Mouse (Mus musculus) adrenal gland, postnatal 4 days (tissue): ENCODE measurements around the gene Cmip. TPM values are rescaled to one million over a fixed set of nuclear protein-coding genes. Genes with fewer than 3 reads are reported as not detected.
A peak's percentile ranks its signal among the peaks of the same experiment; 100 is the strongest.

Experiments
- DNase-seq, 2 experiments: peaks; one replicate each; pipeline ENCODE4 v3.0.0; 2021 to 2022; ENCODE audit warnings: low spot score in 2 of 2, mixed read lengths in 2 of 2
- total RNA-seq, 2 experiments: library from RNA; stranded (reverse); gene quantifications; 2 replicates each; pipeline ENCODE4 v1.2.3; 2021

Gene Cmip
- total RNA-seq, 2 experiments from 2014 or later, result 120 to 133 TPM

DNA sequence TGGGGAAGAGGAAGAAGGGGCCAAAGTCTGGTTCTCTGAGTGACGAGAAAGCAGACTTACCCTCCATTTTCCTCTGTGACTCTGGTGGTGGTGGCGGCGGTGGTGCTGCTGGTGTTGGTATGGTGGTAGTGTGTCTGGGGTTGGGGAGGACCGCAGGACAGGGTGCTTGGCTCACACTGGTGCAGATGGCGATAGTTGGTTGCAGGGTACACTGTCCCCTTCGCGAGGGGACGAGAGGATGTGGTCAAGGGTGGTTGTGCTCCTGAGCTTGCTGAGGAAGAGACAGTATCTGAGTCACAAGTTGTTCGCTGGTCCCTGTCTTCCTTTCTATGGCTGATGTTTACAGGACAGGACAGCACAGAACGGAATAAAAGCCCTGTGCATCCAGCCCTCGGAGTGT is 88.5 kb downstream of the Cmip start:
- DNase-seq, result no peak

DNA sequence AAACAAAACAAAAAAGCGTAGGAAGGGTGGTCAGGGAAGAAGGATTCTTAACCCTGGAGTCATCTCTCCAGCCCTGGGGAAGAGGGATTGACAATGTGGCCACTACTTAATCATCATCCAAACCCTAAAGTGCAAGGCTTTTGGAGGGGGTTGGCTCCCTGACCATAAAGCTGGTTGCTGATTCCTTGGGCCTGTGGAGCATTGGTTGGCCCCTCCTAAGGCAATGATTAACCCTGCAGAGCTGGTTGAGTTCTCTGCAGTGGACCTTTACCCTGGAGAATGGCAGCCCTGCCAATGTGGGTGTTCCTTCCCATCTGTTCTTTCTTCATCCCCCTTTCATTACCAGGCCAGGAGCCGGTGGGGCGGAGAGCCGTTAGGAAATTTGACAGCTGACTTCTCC is 90.7 kb downstream of the Cmip start:
- DNase-seq, result no peak

DNA sequence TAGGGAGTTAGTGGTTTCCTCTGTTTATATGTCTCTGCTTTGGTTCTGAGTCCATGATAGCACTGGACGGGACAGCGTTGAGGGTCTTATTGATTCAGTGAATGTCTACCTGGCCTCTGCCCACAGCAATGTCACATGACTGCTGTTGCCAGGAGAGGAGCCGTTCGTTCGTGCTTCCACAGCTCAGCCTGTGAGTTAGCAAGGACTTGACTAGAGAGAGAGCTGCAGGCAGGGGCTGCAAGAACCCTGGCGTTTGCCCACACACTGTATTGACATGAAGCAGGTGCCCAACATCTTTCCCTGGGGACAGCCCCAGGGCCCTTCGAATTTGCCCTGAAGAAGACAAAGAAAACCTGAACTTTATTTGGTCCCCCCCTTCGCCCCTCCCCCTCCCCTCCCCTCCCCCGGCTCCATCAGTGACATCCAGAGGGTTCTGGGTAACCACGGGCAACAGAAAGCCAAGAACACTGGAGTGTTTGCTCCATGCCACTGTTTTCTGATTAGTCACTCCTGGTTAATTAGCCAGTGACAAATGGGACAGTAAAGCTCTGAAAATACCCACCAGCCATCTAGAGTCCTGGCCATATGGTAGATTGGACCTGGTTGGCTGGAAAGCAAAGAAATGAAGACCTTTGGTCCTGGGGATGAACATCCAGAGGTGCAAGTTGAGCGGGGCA is 92.0 kb downstream of the Cmip start:
- no peak for DNase-seq

DNA sequence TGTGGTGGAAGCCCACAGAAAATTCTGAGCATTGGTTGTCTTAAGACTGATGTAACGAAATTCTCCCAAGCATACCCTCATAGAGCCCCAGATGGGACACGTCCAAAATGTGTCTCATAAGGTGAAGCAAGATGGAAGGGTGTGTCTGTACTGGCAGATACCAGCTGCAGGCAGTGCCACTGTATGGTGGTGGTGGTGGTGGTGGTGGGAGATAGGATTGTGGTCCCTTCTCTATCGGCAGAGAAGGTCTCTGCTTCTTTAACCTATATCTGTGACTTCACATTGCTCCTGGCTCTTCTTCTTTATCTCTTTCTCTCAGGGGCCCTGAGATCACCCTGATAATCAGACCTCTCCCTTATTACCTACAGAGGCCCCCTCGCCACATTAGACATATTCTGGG is 92.7 kb downstream of the Cmip start:
- DNase-seq, result no peak

DNA sequence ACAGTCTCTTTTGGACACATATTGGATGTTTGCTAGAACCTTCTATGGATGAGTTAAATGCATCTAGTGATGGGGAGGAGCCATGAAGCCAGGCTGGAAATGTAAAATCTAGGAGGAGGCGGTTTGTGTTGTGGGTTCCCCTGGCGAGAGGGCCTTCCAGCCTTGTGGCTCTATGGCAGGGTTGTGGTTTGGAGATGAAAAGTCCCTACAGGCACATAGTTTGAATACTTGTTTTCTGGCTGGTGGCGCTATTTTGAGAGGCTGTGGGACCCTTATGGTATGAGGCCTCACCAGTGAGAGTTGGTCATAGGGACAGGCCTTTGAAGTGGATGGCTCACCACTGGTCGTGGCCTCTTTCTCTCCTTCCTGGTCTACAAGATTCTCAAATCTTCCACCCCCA is 95.2 kb downstream of the Cmip start:
- DNase-seq, result no peak

DNA sequence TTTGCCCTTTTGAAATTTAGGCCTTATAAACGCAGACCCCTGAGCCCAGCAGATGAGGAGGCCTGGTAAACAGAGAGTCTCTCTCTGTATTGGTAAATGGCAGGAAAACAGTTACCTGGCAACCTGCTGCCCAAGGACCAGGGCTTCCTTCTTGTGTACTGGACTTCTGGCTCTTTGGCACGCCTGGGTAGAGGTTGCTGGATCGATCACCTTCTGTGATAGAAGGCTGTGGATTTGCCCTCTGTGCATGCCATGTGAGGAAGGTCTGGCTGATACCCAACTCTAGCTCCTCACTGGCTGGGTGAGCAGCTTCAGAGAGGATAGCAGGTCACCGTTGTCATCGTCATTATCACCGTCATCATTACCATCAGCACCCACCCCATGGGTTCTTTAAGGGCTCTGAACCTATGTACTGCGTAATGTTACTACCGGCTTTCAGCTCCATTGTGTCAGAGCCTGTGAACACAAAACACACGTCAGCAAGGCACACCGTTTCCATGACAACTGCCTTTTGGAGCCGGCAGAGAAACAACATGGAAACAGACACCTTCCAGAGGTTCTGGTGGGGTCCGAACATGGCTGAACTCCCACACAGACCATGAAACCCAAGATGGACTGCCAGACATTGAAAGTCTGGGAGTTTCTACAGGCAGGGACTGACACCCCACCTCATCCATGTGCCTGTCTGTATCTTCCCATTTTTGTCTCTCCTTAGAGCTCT is 98.4 kb downstream of the Cmip start:
- no peak for DNase-seq

DNA sequence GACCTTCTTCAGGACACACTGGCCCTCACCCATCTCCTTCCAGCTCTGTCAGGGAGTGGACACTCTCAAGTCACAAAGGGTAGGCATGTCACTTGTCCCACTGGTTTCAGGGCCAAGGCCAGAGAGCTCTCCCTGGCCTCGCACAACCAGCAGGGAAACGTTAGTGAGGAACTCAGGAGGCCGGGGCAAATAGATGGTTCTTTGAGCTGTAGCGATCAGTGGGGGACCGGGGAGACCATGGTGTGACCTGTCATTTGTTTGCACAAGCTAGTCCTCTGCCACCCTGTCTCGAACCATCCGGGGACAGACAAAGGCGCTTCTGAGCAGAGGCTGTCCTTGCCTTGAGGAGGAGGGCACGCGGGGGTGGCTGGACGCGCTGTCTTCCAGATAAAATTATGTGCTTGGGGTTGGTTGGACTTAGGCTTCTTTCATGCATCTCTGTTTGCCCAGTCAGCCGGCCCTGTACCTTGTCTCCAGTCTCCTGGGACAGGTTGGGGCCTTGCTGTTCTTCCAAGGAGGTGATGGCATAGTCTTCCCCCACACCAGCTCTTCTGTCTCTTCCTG is 99.3 kb downstream of the Cmip start:
- DNase-seq, result no peak

DNA sequence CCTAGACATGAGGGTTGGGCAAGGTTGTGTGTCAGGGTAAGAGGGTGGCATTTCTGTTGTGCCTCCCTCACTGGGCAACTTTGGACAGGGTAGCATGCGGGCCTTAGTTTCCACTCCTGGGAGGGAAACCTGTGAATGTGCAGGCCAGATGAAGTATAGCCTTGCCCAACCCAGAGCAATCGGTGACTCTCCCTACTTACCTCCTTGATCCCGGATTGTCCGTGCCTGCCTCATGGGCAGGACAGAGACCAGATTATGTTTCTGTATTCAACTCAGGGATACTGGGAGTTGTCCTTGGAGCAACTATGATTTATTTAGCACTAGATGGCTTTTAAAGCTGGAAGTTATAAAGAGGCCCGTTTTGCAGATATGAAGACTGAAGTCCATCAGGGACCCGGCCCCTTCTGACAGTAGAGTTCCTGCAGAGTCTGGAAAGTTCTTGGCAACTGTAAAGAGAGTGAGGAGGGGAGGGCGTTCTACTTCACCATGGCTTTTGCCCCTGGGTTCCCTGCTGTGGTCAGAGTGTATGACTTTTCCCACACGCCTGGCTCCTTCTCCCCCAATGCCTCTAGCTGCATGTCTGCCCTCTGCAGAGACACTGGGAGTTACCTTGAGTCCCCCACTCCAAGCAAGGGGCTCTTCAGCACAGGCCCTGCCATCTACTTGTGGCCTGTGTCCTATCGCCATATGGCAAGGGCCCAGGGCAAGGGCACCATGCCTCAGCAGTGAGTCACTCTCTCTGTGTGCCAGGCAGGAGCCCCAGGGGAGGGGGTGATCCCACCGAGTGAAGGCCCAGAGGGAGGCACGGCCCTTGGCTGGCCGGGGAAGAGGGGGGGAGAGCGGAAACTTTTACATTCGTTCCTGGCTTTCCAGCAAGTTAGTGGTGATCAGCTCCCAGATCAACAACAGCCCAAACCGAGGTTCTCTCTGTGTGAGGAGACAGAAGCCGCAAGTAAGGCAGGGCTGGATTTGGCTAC is 100.9 kb downstream of the Cmip start:
- DNase-seq, result peak; percentile 26 to 57

DNA sequence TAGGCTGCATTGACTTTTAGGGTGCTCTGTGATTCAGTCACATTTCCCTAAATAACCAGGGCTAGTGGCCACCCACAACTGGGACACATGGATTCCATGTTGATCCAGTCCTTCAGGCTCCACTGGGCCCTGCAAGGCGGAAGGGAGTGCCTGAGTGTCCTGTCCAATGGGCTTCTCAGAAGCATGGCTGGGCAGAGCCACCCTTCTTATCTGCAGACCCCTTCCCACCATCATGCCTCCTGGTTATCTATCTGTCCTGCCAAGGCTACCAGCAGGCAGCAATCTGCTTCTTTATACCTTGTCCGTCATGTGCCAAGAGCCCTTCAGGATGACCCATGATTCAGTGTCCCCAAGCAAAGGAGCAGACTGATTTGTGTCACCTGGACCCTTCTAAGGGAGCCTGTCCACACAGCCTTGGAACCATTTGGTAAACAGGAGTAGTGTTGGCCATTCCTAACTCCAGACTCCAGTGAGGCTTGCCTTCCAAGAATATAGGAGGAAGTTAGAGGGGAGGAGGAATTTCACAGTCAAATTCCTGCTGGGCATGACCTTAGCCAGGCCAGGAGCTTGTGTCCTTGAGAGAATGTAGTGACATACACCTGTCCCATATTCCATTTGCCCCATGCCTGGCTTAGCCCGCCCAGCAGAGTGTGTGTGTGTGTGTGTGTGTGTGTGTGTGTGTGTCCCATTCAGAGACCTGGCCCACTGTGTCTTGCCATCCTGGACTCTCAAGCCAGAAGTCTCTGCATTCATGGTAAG is 103.5 kb downstream of the Cmip start:
- no peak for DNase-seq

DNA sequence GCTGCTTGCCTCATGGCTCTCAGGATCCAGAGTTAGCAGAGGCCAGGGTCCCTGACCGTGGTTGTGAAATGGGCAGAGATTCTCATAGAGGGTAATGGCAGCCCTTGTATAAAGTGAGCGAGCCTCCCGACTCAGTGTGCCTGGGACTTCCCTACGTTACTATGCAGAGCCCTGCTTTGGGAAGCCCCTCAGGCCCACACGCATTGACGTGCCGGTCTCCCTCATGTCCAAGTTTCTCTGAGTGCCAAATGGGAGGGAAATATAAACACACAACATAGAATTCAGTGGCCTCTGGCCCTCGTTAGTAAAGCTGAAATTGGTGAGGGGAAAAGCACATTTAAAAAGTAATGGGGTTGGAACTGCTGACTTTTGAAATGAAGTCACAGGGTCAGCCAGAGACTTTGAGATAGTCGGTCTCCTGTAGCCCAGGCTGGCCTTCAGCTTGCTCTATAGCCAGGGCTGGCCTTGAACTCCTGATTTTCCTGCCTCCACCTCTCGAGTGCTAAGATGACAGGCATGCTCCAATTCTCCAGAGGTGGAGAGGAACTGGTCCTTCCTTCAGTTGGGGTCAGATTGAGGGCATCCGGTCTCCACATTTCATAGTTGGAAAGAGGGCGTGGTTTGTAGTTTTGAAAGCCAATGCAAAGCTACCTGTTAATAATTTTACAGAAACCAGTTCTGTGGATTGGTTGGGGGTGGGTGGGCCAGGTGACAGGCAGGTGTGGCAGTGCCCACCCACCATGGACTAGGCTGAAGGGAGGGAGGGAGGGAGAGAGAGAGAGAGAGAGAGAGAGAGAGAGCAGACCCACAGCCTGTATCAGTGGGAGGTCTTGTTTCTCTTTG is 105.0 kb downstream of the Cmip start:
- no peak for DNase-seq

DNA sequence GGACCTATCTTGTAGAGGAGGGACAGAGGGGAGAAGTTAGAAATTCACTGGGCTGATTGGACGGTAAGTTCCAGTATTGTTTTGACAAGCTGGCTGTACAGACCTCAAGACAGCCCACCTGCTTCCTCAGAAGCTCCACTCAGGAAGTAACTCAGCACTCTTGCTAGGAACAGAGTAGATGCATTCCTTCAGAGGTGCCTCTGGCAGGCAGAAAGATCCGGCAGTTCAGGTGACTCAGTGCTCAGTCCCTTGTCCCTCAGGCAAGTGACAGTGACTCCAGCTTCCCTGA is 105.5 kb downstream of the Cmip start:
- DNase-seq, result no peak

DNA sequence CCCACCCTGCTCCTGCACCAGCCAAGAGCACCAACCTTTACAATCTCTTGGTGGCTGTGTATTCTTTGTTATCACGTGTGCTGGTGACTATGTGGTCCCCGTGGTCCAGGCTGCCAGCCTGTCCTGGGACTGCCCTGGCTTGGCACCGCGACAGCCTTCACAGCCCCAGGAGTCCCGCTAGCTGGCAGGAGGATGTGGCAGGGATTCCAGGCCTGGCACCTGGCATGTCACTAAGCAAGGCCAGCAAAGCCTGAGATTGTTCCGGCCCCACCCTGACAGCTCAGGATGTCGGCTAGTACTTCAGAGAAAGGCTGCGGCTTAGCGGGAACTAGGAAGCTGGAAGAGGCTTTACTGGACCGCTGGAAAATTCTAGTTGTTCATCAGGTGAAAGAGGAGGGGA is 106.4 kb downstream of the Cmip start:
- no peak for DNase-seq

DNA sequence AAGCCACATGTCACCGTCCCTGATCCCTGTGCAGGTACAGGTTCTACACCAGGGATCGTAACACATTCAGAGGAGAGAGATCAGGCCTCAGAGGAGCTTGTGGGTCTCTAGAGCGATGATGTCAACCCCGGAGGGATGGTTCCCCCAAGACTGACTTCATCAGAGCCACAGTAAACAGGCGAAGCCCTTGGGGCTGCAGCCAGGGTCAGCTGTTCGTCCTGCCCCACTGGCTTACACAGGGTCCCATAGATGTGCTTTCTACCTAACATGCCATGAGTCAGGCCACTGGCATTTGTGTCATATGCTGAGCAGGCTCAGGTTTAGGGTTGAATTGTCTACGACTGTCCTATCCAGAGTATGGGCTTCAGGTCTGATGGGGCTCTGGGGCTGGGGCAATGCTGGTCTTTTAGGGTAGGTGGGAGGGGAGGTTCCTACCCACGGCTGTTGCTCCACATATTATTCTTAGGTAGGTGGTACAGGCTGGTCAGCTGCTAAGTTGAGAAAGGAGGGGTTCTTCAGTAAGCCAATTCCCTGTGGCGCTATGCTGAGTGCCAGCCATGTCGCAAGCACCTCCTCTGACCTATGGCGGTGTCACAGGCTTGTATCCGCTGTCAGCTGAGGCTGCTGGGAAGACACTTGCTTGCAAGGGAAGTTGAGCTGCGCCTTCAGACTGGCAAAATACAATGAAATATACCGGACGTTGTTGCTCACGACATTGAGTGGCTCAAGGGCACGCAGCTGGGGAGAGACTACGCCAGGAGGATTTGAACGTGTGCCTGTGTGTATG is 107.7 kb downstream of the Cmip start:
- no peak for DNase-seq

DNA sequence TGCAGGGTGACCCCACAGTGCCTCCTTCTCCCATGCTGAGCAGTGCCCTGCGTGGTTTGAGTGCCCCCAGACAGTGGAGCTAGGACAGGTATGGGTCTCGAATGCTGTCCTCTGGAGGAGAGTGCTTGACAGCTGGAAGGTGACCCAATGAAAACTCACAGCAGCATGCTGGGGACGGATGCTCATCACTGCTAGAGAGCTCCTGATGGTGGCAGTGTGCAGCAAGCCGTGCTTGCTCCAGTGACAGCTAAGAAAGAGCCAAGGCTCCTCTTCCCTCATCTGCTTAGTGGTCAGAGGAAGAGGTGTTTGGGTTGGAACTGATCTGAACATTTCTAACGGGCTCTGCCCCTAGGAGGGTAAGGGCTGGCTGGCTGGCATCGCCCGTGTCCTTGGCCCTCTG is 109.6 kb downstream of the Cmip start:
- no peak for DNase-seq

DNA sequence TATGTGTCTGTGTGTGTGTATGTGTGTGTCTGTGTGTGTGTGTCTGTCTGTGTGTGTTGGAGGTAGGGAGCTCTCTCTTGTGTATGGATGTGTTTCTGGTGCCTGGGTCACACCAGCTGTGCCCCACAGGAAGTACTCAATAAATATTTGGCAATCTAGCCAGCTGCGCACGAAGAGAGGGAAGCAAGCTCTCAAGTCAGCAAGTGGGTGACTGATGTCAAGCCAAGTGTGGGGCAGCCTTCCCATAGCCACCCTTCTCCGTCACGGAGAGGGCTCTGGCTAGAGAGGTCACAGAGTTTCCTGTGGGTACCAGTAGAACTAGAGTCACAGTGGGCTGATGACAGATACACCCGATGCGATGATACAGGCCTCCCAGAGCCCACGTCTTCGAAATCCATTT is 110.6 kb downstream of the Cmip start:
- DNase-seq, result no peak

DNA sequence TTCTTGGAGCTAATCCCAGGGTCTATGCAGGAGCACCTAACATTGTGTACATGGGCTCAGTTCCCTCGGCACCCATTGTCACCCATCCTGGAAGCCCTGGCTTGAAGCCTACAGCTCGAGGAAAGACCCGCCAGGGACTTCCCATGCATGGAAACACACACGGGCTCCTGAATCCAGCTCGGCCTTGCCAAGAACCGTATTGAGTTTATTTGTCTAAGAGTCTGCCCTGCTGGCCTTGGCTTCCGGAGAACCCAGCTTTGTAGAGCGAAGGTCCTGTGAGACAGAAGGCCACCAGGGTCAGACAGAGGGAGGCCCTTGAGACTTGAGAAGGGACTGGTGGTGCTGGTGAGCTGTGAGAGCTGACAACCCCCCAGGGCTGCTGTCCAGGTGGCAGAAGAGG is 111.9 kb downstream of the Cmip start:
- DNase-seq, result no peak

DNA sequence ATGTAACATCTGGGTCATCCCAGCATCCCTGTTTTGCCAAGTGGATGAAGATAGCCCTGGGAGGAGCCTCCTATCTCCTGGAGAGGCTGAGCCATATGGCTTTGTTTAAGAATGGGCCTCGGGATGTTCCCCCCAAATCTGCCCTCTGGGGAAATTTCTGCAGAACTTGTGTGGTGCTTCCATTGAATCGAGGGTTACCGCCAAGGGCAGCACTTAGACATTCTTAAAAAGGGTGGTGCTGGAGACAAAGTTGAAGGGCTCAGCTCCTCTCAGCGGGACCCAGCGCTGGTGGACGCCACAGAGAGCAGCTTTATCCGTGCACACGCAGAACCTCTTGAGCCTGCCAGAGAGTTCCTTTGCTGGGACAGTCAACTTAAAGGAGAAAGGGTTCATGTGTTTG is 113.1 kb downstream of the Cmip start:
- DNase-seq, result no peak

DNA sequence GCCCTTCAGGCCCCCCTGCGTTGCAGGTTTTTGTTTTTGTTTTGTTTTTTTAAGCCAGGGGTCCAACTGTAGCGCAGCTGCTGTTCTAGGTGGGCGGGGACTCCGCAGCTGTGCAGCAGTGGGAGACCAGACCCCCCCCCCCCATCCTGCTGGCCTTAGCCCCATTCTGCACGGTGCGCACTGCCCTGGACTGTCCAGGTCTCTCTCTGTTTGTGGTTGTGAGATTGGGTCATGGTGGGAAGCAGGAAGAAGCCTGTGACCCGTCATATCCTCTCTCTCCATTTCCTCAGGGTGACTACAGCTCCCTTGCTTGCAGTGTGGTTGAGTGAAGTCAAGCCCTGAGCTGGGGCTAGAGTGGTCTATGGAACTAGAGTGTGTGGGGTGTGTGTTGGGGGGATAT is 114.3 kb downstream of the Cmip start:
- DNase-seq, result no peak

DNA sequence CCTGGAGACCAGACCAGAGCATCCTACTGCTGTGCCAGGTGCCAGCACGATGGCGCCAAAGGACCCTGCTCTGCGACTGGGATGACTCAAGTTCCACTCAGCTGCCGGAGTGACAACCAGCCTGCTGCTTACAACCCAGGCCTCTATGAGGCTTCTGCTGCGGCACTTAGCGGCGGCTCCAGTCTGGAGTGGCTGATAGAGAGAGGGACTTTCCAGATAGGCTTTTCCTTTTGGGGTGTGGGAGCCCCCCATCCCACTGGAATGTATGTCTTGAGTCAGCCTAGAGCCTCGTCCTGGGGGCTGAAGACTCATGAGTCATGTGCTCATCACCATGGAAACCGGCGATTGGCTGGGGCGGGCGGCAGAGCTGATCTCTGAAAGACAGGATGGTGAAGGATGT is 115.2 kb downstream of the Cmip start:
- DNase-seq, result no peak
